Mouse (Mus musculus): ENCODE results near the gene Hs1bp3. TPM values are rescaled to one million over a fixed set of nuclear protein-coding genes. Genes with fewer than 3 reads are reported as not detected.

Hs1bp3 gene
- 10 to 100 TPM; 13.9 to 19.0 TPM for total RNA-seq (2023)

DNA sequence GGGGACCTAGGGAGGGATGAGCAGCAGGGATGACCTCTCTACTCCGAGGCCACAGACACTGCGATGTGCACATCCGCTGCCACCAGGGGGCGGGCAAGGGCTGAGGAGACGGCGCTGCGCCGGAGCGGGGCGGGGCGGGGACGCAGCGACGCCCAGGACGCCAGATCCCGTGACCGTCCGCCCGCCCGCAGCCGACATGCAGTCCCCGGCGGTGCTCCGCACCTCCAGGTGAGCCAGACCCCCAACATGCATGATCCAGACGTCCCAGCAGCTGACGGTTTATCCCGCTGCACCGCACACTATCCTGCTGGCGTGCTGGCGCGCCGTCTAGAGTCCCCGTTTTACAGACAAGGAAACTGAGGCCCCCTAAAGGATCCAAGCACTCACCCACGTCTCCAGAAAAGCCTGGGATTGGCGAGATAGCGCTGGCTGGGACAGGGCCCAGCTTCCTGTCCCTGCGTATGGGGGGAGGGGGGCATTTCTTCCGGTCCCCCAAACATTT lies at the start of gene Hs1bp3:
Hs1bp3 (plus strand) TSS at position 163 of the 502 bp plus-strand sequence.

DNA sequence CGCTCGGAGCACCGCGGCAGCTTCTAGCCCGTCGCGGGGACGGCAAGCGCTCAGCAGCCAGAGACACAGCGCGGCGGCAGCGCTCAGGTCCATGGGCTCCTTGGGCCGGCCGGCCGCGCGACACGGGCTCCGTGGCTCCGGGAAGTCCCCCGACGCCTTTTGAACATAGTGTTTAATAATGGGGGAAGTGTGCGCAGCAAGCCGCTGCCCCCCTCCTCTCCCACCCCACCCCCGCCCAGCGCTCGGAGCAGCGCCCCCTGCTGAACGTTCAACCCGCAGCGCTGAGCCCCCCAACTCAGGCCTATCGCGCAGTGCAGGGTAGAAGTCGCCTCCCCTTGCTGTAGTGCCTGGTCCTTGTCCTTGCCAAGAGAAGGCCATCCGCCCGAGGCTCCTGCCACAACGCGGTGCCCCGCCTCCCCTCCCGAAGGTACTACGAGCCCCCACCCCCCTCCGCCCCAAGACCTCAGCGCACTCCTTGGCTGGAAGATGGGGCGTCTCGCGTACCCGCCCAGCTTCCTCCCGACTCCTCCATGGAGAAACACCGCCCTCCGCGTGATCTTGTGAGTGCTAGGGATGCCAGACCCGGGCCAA lies 11.3 kb upstream of the Hs1bp3 start, which contains the start of gene Gdf7:
Gdf7 (minus strand) TSS at position 114 of the 591 bp plus-strand sequence.

Other genes with a start within 250 kb of the Hs1bp3 start
- 10 to 100 TPM; 25.4 to 30.2 TPM for gene Ldah, start 105.3 kb upstream of the Hs1bp3 start, total RNA-seq (2023)
- not detected for gene Gdf7, start 11.5 kb upstream of the Hs1bp3 start, total RNA-seq (2023)
- 100 to 1,000 TPM; 604 to 875 TPM for gene Rhob, start 186.6 kb downstream of the Hs1bp3 start, total RNA-seq (2023)

Data from neutrophil, adult 59 days (primary cell).